Mouse (Mus musculus) liver, adult (tissue): ENCODE data around the gene Adgrg5.

Experiments used
- GATA4 ChIP-seq: IDR thresholded peaks from 2 replicates; pipeline ENCODE4 v1.6.1; 2014; ENCODE audit warnings: mild to moderate bottlenecking, low read length; ENCODE audit not compliant: insufficient replicate concordance

The Adgrg5 gene

DNA sequence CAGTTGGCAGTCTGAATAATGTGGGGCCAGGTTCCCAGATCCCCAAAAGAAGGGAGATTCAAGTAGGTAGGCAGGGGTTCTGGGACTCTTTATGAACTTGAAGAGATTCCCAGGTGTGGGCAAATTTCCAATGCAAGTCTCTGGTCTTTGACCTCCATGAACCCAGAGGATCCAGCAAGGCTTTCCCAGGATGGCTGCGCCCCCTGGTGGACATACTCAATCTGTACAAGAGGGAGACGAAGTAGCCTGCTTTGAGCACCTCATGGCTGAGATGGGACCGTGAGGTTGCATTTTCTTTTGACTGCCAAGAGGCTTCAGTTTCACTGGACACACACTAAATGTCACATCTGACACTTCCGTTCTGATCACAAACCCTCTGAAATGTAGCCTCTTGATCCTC lies 14.6 kb upstream of the Adgrg5 start:
- TF ChIP-seq GATA4 = no peak

DNA sequence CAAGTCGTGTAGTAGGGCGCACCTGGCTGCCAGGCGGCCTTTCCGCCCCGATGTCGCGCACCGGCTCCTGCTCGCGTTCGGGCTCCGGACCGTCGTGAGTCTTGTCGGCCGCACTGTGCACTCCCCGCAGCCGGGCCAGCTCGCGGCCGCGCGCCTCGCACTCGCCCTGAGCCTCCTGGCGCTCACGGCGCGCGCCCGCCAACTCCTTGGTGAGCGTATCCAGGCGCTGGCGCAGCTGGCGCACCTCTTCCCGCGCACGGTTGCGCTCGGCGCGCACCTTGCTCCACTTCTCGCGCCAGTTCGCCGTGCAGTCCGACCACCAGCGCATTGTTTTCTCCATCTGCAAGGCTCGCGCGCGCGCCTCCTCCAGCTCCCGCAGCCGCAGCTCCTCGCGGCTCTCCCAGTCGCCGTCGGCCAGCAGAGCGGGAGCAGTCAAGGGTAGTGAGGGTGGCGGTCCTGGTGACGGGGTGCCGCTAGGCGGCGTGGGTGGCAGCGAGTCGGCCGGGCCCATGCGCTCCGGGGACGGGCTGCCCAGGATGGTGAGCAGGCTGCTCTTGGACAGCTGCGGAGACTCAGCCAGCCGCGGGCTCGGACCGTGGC lies 10.3 kb upstream of the Adgrg5 start:
- TF ChIP-seq GATA4 = no peak

DNA sequence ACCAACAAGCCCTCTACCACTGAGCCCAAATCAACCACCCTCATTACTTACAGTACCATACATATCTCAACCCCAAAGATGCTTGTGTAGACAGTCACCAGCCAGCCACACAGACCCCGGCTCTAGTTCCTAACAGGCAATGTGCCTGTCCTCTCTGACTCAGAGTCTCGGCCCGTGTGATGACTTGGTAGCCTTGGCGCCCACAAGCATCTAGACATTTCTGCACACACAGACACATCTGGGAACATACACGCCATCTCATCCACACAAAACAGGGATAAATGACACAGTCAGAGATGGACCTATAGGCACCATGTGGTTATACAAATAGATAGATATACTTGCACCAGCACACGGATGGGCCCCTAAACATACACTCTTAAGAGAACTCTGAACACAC lies 9.2 kb upstream of the Adgrg5 start:
- TF ChIP-seq GATA4 = no peak

DNA sequence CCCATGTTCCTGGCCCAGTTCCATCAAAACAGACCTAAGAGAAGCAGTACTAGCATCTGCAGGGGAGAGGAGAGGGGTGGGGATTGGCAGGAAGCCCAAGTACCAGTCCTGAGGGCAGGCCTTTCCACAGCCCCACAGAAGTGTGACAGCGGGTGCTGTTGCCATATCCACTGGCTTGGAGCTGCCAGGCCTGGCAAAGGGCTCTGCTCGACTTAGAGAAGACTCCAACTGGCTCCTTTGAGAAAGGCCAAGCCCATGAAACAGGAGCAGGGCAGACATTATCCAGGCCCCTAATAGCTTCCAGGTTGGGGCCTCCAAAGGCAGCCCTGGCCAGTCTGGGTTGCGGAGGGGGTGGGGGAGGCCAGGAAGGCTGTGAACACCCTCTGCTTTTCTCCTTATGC lies 8.8 kb upstream of the Adgrg5 start:
- no peak for TF ChIP-seq GATA4

DNA sequence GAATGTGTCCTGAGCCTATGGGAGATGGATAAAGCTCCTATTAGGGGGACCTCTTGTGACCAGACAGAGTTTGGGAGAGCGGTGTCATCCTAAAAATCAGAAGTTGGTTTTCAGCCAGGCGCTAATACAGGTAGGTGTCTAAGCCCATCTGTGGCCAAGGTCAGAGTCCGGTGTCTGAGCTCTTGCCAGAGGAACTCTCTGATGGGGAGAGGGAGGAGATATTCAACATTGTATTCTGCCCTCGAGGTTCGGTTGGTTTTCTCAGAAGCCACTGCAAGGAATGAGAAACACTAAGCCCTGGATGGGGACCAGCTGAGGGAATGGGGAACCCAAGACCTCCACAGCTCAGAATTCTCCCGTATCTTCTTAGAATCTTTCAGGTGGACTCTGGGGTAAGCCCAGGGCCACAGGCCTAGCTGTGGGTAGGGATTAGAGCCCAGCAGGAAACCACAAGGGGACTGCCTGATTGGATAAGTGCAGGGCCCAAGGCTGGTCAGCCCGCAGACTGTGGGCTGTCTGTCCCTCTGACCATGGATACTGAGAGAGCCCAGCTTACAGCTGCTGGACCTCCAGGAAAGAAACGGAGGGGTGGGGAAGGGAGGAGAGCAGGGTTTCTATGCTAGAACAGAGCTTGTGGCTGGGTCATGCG lies 7.1 kb upstream of the Adgrg5 start:
- TF ChIP-seq GATA4 = no peak

DNA sequence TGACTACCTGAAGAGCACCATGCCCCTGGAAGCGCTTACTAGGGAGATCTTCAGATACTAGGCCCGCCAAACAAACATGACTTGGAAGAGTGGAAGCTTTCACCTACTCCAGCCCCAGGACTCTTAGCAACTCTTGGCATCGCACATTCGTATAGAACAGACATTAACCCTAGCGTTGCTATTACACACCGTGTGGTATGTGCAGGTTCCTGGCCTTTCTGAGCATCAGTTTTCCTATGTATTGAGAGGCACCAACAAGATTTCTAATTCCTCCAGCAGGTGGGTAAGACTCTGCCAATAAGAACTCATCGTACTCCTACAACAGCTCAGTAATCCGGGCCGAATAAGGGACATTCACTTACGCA lies 6.6 kb upstream of the Adgrg5 start:
- no peak for TF ChIP-seq GATA4

DNA sequence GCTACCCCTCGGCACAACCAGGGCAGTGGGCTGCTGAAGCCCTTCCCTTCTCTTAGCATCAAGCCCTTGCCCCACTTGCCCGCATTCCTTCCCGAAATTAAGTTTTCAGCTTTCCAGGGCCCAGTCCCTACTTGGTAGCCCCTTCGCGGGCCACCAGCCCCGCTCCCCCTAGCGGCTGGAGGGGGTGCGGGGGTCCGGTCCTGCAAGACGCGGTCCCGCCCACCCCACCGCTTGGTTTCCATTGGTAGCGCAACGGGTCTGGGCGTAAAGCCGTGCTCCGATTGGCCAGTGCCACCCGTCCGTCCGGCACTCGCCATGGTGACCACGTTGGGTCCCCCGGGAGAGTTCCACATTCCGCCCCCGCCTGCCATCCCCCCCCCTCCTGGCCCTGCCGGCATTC lies 6.1 kb upstream of the Adgrg5 start:
- TF ChIP-seq GATA4 = no peak

DNA sequence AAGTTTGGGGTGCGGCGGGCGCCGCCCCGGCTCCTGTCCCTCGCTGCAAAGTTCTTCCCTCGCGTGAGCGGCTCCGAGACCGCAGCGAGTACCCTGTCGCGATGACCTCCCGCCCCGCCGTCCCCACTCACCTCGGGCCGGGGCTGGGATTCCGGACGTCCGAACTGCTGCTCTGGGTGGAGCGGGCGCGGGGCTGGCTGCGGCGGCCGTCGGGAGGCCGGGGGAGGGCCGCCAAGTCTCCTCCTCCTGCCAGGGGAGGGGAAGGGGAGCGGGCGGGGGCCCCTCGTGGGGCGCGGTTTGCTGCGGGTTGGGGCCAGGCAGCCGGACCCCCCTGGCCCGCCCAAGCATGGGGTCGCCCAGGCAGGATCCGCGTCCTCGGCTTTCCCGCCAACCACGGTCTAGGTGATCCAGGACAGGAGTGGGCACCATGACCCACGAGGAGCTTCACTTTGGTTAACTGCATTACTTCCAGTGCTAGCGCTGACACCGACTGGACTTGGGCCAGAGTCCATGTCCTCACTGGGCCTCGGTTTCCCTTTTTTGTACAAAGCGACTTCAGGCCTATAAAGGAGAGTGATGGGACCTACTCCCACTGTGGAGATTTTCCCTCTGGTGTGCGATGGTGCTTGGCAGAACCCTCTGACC lies 5.5 kb upstream of the Adgrg5 start, which contains the start of gene Ccdc102a:
Gene Ccdc102a (minus strand): TSS at position 248 of the 645 bp plus-strand sequence.
- no peak for TF ChIP-seq GATA4

DNA sequence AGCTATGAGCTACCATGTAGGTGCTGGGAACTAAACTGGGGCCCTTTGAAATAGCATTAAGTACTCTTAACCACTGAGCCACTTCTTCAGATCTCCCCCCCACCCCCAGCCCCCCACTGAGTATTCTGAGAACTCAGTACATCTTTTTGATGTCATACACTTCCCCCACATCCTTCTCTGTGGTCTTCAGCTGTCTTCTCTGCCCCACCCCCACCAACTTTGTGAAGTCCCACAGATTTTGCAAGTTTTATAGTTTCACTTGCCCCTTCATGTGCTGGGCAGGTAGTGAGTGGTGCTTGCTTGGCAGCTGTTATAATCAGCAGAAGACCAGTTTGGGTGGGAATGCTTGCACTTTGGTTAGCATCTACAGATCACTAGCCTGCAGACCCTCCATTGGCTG lies 4.2 kb upstream of the Adgrg5 start:
- TF ChIP-seq GATA4 = no peak

DNA sequence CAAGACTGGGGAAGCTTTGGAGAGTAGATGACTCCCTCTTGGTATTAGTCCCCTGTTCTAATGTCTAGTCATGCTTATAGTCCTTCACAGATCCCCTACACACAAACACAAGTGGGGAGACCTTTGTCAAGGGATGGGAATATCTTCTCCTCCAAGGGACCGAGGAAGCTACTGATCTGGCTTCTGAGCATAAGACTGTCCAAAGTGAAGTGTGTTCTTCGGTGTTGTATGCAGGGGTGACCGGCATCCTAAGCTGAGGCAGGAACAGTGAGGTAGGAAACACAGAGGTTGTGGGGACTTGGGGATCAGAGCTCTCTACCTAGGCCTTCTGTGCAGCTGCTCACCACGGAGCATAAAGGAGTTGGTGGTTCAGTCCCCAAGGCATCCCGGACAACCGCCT lies 1.3 kb upstream of the Adgrg5 start:
- TF ChIP-seq GATA4 = no peak

DNA sequence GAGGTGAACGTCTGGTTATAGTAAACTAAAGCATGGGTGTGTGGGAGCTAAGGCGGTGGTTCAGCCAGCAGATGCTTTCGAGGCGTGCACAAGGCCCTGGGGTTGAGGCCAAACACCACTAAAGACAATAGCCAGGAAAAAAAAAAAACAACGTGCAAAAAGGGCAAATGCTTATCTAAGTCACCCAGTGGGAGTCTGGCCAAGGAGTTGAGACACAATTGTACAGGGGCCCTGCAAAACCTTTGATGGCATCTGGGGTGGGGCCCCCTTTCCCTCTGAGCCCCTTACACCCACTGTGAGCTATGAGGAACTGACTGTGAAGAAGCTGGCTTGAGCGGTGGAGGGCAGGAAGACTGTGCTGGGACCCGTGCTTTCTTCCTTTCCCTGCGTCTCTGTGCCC lies 892 bp upstream of the Adgrg5 start:
- no peak for TF ChIP-seq GATA4

DNA sequence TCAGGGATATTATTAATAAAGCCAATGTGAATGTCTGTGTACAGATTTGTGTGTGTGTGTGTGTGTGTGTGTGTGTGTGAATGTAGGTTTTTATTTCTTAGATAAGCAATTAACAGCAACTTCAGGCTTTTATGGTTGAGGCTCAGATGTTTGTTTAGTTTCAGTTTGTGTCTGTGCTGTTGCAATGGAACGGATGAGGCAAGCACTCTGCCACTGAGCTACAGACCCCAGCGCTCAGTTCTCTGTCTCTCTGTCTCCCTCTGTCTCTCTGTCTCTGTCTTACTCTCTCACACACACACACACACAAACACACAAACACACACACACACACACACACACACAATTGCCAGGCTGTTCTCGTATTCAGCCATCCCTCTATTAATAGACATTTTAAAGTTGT lies 4.7 kb downstream of the Adgrg5 start:
- TF ChIP-seq GATA4 = no peak

DNA sequence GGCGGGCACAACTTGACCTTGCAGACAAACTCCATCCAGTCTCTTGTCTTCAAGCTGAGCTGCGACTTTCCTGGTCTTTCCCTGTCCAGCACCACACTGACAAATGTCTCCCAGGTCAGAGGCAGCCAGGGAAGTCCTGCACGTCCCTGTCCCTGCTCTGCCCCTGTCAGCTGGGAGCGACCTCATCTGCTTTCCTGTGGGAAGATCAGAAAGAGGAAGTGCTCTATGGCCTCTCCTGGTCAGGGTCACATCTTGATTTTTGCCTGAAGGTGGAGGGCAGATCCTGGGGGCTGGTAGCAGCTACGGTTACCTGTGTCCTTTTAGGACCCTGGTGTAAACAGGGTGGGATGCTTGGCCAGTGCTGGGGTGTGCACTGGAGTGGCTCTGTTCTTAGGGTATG lies 10.4 kb downstream of the Adgrg5 start:
- no peak for TF ChIP-seq GATA4

DNA sequence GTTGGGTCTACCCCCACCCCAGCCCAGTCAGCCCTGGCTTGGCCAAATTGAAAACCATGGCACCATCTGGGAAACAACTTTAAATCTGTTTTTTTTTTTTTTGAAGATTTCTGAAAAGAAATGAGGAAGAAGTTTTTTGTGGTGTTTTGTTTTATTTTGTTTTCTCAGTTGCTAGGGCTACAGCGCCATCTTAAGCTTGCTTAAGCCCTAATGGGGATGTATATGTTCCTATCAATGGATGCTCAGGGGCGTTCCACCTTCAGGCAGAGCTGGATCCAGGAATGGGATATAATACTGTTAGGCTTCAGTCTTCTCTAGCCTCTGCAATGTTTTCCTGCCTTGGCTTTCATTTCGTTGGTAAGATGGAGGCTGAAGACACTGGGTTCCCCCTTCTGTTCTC lies 11.7 kb downstream of the Adgrg5 start:
- no peak for TF ChIP-seq GATA4

DNA sequence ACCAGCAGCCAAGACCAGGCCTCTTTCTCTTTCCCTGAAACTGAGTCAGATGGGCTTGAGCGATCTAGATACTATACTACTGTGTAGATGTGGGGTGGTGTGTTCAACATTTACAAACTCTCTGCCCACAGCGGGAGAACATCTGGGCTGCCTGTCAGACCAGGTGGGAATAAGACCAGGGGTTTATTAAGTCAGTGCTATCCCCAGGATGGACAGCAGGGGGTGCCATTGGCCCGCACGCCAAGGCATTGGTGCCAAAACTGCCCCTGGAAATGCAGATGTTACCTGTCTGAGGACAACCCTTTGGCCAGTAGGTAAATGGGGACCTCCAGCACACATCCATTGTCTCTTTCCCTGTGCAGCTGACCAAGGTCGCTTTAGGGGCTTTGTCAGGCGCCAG lies 19.1 kb downstream of the Adgrg5 start:
- TF ChIP-seq GATA4 = no peak

DNA sequence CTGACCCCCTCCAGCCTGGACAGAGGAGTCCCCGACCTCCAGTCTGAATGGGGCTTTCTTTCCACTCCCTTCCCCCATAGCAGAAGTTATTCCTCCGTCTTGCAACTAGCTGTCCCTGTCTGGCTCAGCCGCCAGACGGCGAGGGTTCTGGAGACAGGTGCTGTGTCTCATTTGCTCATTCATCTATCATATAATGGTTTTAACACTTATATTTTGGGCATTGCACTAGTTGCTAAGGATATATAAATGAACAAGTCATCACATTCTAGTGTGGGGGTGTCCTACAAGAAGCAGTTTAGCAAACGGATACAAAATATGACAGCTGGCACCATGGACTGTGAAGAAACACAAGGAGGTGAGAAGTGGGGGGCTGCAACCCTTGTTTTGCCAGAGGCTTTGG lies 21.7 kb downstream of the Adgrg5 start:
- TF ChIP-seq GATA4 = no peak

DNA sequence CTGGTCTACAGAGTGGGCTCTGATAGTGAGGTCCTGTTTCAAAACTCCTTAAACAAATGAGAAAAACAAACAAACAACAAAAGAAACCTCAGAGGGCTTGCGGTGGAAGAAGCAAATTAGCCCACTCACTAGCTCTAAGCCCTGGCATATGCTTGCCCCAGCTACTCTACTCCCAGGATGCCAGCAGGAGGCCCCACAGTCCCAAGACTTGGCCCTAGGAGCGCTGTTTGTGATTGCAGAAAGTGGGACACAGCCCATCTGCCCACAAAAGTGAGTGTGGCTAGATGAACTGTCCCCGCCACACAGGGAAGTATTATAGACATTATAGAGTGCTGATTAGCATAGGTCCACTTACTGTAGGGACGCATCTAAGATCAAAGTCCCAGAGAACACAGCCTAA lies 24.9 kb downstream of the Adgrg5 start:
- no peak for TF ChIP-seq GATA4

DNA sequence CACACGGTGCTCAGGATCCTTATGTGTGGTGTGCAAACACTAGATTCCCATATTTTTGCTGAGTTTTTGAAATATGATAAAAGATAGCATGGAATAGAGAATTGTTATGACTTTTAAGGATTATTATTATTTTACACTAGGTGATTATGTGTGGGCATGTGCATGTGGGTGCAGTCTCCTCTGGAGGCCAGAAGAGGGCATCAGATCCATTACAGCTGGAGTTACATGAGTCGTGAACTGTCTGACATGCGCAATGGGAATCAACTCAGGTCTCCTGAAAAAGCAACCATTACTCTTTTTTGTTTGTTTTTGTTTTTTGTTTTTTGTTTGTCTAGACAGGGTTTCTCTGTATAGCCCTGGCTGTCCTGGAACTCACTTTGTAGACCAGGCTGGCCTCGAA lies 25.5 kb downstream of the Adgrg5 start:
- no peak for TF ChIP-seq GATA4

DNA sequence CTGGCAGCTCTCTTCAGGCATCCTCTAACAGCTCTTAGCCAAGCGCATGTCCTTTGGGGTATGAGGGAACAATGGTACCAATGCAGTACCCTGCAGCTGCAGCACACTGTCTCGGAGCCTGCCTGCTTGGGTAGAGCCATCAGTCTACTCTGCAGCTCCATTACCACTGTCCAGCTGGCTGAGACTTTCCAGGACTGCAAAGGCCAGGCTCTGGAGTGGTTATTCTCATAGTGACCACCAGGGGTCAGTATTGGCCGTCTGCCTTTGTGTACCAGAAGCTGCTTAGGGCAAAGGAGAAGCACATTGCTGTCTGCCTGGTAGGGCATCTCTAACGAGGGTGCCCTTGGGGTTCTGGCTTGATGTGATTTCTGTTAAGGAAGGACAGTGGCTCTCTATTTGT lies 26.6 kb downstream of the Adgrg5 start:
- TF ChIP-seq GATA4 = no peak
